Mouse (Mus musculus) cerebellum, adult 18-20 months (tissue): Measurements from ENCODE around the gene Ostn.

Experiments
- DNase-seq, 2 experiments: peaks; one replicate each; pipeline ENCODE4 v3.0.0; 2021

Gene Ostn

DNA sequence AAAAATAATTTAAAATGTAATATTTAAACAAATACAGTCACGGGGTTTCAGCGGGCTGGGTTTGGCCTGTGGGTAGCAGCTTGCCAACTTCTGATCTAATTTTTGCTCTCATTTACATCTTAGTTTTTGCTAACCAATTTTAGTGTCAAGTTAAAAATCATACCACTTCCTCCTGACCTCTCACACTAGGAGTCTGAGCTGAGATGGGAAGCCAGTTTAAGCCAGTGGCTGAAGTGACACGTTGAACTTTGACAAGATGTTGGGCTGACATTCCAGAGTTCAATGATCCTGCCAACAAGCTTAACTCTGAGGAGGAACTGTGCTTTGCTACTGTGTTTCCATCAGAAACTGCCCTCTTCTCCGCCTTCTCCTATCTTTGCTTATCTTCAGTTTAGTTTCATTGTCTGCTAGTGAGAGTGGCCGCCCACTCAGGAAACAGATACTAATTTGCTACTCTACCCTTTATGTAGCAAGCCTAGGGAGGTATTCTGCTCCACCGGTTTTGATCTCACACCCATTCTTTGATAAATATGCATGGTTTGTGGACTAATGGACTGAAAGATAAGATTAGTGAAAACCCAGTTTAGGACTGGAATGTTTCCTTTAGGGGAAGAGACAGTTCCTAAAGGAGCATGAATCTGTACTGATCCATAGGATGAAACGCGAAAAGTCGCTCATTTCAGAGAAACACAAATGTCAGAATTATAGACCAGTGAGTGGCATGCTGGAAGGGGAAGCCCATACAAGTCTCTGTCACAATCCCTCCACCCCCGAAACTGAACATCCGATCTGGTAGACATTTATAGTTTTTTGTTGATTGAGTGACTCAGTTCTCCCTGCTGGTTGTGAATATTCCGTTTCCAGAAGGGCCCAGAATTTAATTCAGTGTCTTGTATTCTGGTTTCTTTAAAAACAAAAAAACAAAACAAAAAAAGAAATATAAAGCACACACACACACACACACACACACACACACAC, 80.6 kb downstream of the Ostn start:
- no peak for DNase-seq

DNA sequence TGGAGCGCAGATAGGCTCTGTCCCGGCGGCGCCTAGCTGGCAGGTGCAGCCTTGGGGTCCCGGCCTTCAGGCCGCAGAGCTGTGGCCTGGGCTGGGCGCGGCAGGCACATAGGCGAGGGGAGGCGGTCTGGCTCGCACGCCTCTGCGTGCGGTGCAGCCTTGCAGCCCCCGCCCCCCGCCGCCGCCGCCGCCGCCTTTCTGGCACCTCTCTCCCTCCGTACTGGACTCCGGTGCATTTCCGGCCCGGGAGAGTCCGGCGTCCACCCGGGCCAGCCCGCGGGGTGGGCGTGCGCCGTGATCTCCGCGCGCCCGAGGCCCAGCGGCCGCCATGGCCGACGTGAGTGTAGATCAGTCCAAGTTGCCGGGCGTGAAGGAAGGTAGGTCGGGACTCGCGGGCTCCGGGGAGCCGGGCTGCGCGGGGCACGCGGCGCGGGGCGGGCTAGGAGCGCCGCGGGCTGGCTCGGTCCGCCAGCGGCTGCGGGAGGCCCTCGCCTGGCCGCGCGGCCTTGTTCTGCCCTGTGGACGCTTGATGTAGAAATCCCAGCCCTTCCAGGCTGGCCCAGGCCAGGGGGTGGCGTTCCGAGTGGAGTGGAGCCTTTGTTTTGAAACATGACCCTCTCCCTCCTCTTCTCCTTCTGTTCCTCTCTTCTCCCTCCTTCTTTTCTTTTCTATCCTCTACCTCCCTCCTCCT, 81.6 kb downstream of the Ostn start, which contains the start of gene Ccdc50:
Ccdc50 (plus strand) TSS at position 109 of the 691 bp plus-strand sequence.
- peak; percentile 78 to 87 for DNase-seq

DNA sequence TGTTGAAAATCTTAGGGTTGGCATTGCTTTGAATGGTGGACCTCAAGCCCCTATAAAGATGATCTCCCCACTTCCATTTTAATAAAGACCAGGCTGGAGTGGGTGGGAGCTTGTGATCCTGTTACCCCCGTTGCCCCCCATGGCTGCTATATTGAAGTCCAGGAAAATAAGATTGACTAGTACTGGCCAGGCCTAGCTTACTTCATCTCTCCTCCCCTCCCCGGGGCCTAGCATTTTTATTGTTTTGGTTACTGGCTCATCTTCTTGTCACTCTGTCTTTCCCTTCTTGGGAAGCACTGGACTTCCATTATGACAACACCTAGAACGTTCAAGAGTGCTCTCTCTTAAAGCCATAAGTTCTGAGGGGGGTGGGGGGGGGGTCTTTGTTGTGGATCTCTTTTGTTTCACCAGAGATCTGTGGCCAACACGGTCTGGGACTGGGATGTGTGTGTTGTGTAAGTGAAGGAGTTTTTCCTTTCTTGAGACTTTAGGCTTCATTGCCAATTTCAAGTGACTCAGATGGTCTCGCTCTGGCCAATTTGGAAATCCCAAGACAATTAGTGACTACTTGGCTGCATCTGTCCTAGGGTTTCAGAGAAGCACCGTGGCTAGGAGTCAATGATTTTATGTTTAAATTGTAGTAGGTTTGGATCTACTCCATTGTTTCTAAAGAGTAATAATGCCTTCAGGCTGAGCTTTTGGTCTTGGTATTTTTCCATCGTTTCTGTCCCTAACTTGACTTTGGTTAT, 82.4 kb downstream of the Ostn start:
- DNase-seq, result peak; percentile 18 to 26

DNA sequence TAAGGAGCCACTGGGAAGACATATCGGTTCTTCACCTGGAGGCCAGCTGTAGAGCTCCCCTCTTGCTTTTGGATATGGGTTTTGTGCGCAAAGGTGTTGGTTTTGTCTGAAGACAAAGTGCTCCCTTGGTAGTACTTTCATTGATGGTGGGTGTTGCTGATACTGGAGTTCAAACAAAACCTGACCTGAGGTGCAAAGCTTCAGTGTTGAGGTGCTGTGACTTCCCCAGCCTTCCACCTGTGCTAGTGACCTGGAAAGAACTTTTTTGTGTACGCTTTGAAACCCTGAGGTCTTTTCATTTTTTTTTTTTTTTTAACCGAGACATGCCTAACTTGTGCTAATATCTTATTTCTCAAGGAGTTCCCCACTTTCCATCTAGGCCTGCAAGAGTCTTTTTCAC, 83.0 kb downstream of the Ostn start:
- DNase-seq, result no peak

DNA sequence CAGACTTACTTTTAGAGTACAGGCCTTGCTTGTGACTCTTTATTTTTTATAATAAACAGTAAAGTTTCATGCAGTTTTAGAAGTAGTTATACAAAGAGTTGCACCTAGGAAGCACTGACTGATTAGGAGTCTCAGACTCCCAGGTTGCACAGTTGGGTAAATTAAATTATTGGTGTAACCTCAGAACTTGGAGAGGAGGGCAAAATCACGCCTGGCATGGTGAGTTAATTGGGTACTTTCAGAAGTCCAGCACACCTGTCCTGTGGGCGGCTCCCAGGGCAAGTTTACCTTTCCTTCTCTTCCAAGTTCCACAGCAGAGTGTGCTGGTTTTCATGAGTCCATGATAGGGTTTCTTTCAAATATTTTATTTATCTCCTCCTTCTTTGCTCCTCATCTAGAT, 84.6 kb downstream of the Ostn start:
- DNase-seq, result no peak

DNA sequence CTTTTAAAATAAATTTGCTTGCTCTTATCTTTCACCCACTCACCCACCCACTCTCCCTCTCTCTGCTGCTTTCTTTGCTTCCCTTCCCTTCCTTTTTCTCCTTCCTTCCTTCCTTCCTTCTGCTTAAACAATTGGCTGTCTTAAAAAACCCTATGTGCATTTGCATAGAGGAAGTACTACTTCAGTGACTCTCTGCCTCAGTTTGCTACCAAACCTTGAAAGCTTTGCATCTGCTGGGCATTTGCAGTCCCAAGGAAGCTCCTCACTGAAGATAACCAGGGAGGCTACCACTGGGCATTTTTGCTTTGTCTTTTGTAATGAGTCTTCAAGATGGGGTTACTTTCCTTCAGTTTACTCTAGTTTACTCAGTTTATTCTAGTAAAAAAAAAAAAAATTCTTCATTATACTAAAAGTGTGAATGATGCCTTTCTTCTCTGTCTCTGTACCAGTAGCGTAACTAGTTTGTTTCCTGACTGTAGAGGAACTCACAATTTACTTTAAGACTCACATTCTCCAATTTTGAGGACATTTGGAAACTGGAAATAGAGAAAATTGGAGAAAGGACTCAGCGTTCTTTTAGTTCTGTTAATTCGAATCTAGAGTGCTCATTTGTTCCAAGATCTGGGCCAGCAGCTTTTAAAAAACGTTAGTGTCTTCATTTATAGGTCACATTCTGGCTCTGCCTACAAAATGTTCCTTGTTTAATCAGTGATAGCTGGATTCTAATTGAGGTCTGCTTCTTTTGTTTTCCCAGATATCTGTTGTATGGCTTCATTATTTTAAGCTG, 88.2 kb downstream of the Ostn start:
- no peak for DNase-seq

DNA sequence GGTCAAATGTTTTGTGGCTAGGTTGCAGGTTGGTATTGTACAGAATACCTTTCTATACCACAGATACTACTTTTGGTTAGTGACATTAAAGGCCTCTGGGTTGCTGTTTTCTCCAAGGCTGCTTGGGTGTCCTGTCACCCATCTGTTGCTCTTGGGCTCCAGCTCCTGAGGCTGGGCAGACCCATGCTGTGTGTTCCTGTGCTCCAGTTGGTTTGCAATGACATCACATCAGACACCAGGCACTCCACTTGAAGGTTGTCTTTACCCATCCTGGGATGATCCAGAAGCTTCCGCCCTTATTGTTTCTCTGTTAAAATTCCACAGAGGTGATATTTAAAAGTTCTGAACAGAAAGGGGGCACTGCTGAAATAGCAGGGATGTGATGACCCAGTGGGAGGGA, 89.7 kb downstream of the Ostn start:
- peak; percentile 33 to 41 for DNase-seq

DNA sequence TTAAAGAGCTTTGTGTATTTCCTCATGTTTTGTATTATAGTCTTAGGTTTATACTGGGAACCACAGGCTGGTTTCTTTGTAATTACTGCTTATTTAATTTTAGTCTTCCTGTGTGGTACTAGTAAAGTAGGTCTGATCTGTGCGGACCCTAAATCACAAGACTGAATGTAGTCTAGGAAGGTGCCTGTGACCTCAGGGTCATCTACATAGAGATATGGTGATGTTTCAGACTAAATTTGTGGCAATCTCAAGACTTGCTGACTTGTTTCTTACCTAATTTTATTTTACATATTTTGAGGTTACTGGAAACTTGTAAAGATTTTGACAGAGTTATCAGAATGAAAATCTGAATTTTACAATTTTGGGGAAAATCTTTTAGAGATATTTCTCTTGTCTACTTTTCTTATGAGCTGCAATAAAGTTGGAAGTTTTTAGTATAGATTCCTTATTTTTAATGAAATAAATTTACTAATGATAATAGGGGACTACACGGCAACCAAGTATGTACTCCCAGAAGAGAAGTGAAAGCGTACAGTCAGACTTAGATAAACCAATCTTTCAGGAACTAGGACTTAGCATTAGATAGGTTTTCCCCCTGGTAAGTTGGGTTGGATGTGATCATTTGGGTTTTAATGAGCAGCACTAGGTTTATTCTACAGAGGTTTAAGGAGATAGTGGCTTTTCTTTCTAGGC, 91.9 kb downstream of the Ostn start:
- no peak for DNase-seq

DNA sequence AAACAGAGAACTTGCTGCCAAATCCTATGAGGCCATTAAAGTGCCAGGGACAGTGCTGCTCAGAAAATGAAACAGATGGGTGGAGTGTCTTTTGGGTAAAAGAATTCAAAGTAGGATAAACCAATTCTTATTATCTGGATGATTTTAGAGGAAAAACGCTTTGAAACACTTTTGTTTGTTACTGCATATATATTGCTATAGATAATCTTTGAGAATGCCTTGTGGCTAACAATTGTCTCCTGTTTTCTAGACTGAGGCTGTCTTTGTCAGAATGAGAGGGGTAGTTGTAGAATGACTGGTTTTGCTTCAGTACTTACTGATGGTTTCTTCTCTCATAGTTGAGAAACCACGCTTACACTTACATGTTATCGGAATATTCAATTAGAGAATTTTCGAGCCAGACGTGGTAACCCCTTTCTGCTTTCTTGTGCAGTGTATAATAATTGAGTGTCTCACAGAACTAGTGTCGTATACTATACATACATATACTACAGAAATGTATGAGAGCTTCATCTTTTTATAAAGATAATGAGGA, 92.5 kb downstream of the Ostn start:
- DNase-seq, result no peak
